Mouse (Mus musculus) midbrain, embryonic 13.5 days (tissue): ENCODE results near the gene Olfr1311. TPM values are rescaled to one million over a fixed set of nuclear protein-coding genes. Genes with fewer than 3 reads are reported as not detected.
"Not testable (repeated sequence)": the region's sequence is repeated elsewhere in the genome, so short reads cannot be mapped to it uniquely, and the experiment has no call there.

ENCODE experiments used
- ATAC-seq: fragments of 200-750 bp; cut with Nextera tagmentation; 2 replicates; pipeline ENCODE4 v1.8.0; 2017; ENCODE audit warnings: mild to moderate bottlenecking, moderate TSS enrichment, moderate library complexity
- H3K27ac ChIP-seq: fragments of 300-500 bp; sonication (generic); 2 replicates; pipeline ENCODE4 v1.5.1; 2015; ENCODE audit warnings: inconsistent platforms, mild to moderate bottlenecking, moderate library complexity
- H3K27me3 ChIP-seq: fragments of 300-500 bp; sonication (generic); 2 replicates; pipeline ENCODE4 v1.6.1; 2015; ENCODE audit warnings: mild to moderate bottlenecking, inconsistent platforms
- H3K36me3 ChIP-seq: fragments of 300-500 bp; sonication (generic); 2 replicates; pipeline ENCODE4 v1.6.1; 2015; ENCODE audit warnings: mild to moderate bottlenecking, inconsistent platforms
- H3K4me1 ChIP-seq: fragments of 300-500 bp; sonication (generic); replicated peaks from 2 replicates; pipeline ENCODE4 v1.6.1; 2015; ENCODE audit warnings: inconsistent platforms
- H3K4me2 ChIP-seq: fragments of 300-500 bp; sonication (generic); replicated peaks from 2 replicates; pipeline ENCODE4 v1.6.1; 2015; ENCODE audit warnings: moderate library complexity, mild to moderate bottlenecking, inconsistent platforms
- H3K4me3 ChIP-seq: fragments of 300-500 bp; sonication (generic); replicated peaks from 2 replicates; pipeline ENCODE4 v1.5.1; 2015; ENCODE audit warnings: mild to moderate bottlenecking, inconsistent platforms
- H3K9ac ChIP-seq: fragments of 300-500 bp; sonication (generic); replicated peaks from 2 replicates; pipeline ENCODE4 v1.6.1; 2015; ENCODE audit warnings: mild to moderate bottlenecking, inconsistent platforms
- H3K9me3 ChIP-seq: fragments of 300-500 bp; sonication (generic); 2 replicates; pipeline ENCODE4 v1.6.1; 2016; ENCODE audit warnings: mild to moderate bottlenecking, inconsistent platforms
- WGBS: fragments of 180-500 bp; shearing (Covaris S2); methylation state at CpG from one replicate; pipeline ENCODE4 v1.1.7; 2015; 5-methylcytosine and 5-hydroxymethylcytosine counted together
- polyA plus RNA-seq: library from polyadenylated mRNA; unstranded; fragments of >200 nt; fragmentation: Nextera tagmentation; extraction: Ambion mirVana; gene quantifications from 2 replicates; pipeline ENCODE4 v1.2.1, GENCODE M21; 2015

Gene Olfr1311
- polyA plus RNA-seq = not detected in 2 replicates

- Histone ChIP-seq H3K36me3 (no peaks in the 10 kb centered on the region), H3K27ac (no peak within 1 kb of the TSS), H3K4me2 (no peak within 1 kb of the TSS), H3K9me3 (no peaks in the 10 kb centered on the region), H3K4me1 (no peaks in the 10 kb centered on the region), H3K9ac (no peak within 1 kb of the TSS), H3K4me3 (no peak within 1 kb of the TSS), H3K27me3 (no peaks in the 10 kb centered on the region)
- ATAC-seq = no peak
- WGBS = 92% methylated on average over 2 of the region's 2 CpGs
Measured at GRCm38 (mm10) chr2:112024312-112024711, at the start of gene Olfr1311. Olfr1311 (minus strand) TSS chr2:112024412.

GRCm38 (mm10) chr2:112050138-112050537, 25.9 kb upstream of the Olfr1311 start, which contains the start of gene Olfr1312:
Olfr1312 (minus strand) TSS chr2:112050238.
- H3K27me3 ChIP-seq = no peaks in the 10 kb centered on the region
- H3K9ac ChIP-seq = no peak within 1 kb of the TSS
- no peaks in the 10 kb centered on the region for H3K36me3 ChIP-seq
- no peak for ATAC-seq
- H3K4me3 ChIP-seq = no peak within 1 kb of the TSS
- 37% methylated on average over 1 of the region's 1 CpGs for WGBS
- 0 out of 2 replicates have a peak, but pooled peaks cover 2% of the 10 kb centered on the region for H3K9me3 ChIP-seq
- H3K4me2 ChIP-seq = no peak within 1 kb of the TSS
- no peak within 1 kb of the TSS for H3K27ac ChIP-seq
- no peaks in the 10 kb centered on the region for H3K4me1 ChIP-seq

GRCm38 (mm10) chr2:112026971-112027370, 2.8 kb upstream of the Olfr1311 start:
- H3K4me1 ChIP-seq, H3K27ac ChIP-seq, H3K36me3 ChIP-seq, ATAC-seq, H3K27me3 ChIP-seq, H3K9ac ChIP-seq, H3K9me3 ChIP-seq, H3K4me2 ChIP-seq, H3K4me3 ChIP-seq: not testable (repeated sequence)
- 59% methylated on average over 6 of the region's 6 CpGs for whole genome bisulfite sequencing

- no peak overlapping the region for H3K27ac ChIP-seq
- no peak overlapping the region for H3K4me3 ChIP-seq
- H3K4me2 ChIP-seq = no peak overlapping the region
- no peak overlapping the region for H3K9ac ChIP-seq
- no peaks in the 10 kb centered on the region for H3K27me3 ChIP-seq
- WGBS = 83% methylated on average over 3 of the region's 3 CpGs
- no peaks in the 10 kb centered on the region for H3K9me3 ChIP-seq
- no peaks in the 10 kb centered on the region for H3K36me3 ChIP-seq
- no peak for ATAC-seq
- no peaks in the 10 kb centered on the region for H3K4me1 ChIP-seq
Measured at GRCm38 (mm10) chr2:112014900-112015299, 9.3 kb downstream of the Olfr1311 start.

GRCm38 (mm10) chr2:112012608-112013007, 11.6 kb downstream of the Olfr1311 start, which contains the start of gene Olfr1310:
Olfr1310 (minus strand) TSS chr2:112012708.
- Histone ChIP-seq H3K27me3 (no peaks in the 10 kb centered on the region), H3K4me2 (no peak within 1 kb of the TSS), H3K9ac (no peak within 1 kb of the TSS), H3K27ac (no peak within 1 kb of the TSS), H3K9me3 (no peaks in the 10 kb centered on the region), H3K4me1 (no peaks in the 10 kb centered on the region), H3K4me3 (no peak within 1 kb of the TSS), H3K36me3 (no peaks in the 10 kb centered on the region)
- no peak for ATAC-seq

GRCm38 (mm10) chr2:111990181-111990580, 34.0 kb downstream of the Olfr1311 start, which contains the start of gene Olfr1309:
Olfr1309 (minus strand) TSS chr2:111990281.
- WGBS = 64% methylated on average over 1 of the region's 1 CpGs
- H3K4me2 ChIP-seq = no peak within 1 kb of the TSS

More at GRCm38 (mm10) chr2:111990181-111990580, 34.0 kb downstream of the Olfr1311 start, which contains the start of gene Olfr1309:
- Histone ChIP-seq H3K9ac (no peak within 1 kb of the TSS), H3K4me1 (no peaks in the 10 kb centered on the region), H3K4me3 (no peak within 1 kb of the TSS), H3K27ac (no peak within 1 kb of the TSS), H3K9me3 (no peaks in the 10 kb centered on the region), H3K36me3 (no peaks in the 10 kb centered on the region), H3K27me3 (no peaks in the 10 kb centered on the region)
- ATAC-seq = no peak

Other genes starting within 250 kb of the Olfr1311 start
- not detected in 2 replicates for gene Olfr1302, start 247.0 kb downstream of the Olfr1311 start, polyA plus RNA-seq
- not detected in 2 replicates for gene Olfr1303, start 204.1 kb downstream of the Olfr1311 start, polyA plus RNA-seq
- gene Olfr1305, start 147.3 kb downstream of the Olfr1311 start, polyA plus RNA-seq = not detected in 2 replicates
- not detected in 2 replicates for gene Olfr1306, start 108.1 kb downstream of the Olfr1311 start, polyA plus RNA-seq
- gene Olfr1307, start 75.0 kb downstream of the Olfr1311 start, polyA plus RNA-seq = 0.01 TPM in 1 of 2 replicates, not detected in the other
- not detected in 2 replicates for gene Olfr1308, start 59.5 kb downstream of the Olfr1311 start, polyA plus RNA-seq
- not detected in 2 replicates for gene Olfr1309, start 34.1 kb downstream of the Olfr1311 start, polyA plus RNA-seq
- gene Olfr1310, start 11.7 kb downstream of the Olfr1311 start, polyA plus RNA-seq = not detected in 2 replicates
- gene Olfr1312, start 25.8 kb upstream of the Olfr1311 start, polyA plus RNA-seq = not detected in 2 replicates
- not detected in 2 replicates for gene Olfr1313, start 53.4 kb upstream of the Olfr1311 start, polyA plus RNA-seq
- not detected in 2 replicates for gene Olfr1314, start 72.4 kb upstream of the Olfr1311 start, polyA plus RNA-seq
- gene Olfr1315-ps1, start 91.0 kb upstream of the Olfr1311 start, polyA plus RNA-seq = not detected in 2 replicates
- not detected in 2 replicates for gene Olfr1316, start 110.6 kb upstream of the Olfr1311 start, polyA plus RNA-seq
- not detected in 2 replicates for gene Olfr1317, start 115.9 kb upstream of the Olfr1311 start, polyA plus RNA-seq
- not detected in 2 replicates for gene Olfr1318, start 129.8 kb upstream of the Olfr1311 start, polyA plus RNA-seq
- gene Lpcat4, start 215.1 kb upstream of the Olfr1311 start, polyA plus RNA-seq = 13.7 and 13.9 TPM in 2 replicates
- gene Nutm1, start 234.9 kb upstream of the Olfr1311 start, polyA plus RNA-seq = 0.05 TPM in 1 of 2 replicates, not detected in the other
- 152 and 160 TPM in 2 replicates for gene Nop10, start 237.5 kb upstream of the Olfr1311 start, polyA plus RNA-seq
- 16.4 TPM in 2 replicates for gene Slc12a6, start 241.4 kb upstream of the Olfr1311 start, polyA plus RNA-seq
- not detected in 2 replicates for gene Gm21985, start 241.9 kb upstream of the Olfr1311 start, polyA plus RNA-seq